Mouse (Mus musculus) adrenal gland, postnatal 25 days (tissue): ENCODE data around the gene Rnf169. TPM values are rescaled to one million over a fixed set of nuclear protein-coding genes. Genes with fewer than 3 reads are reported as not detected.
"Not testable (repeated sequence)": the region's sequence is repeated elsewhere in the genome, so short reads cannot be mapped to it uniquely, and the experiment has no call there.

Experiments used
- DNase-seq: peaks from one replicate; pipeline ENCODE4 v3.0.0; 2021; ENCODE audit warnings: mixed read lengths
- total RNA-seq: library from RNA; stranded (reverse); gene quantifications from 2 replicates; pipeline ENCODE4 v1.2.3, GENCODE M21; 2021

Rnf169 gene
- total RNA-seq, 1 experiment from 2014 or later = 19.8 TPM

DNA sequence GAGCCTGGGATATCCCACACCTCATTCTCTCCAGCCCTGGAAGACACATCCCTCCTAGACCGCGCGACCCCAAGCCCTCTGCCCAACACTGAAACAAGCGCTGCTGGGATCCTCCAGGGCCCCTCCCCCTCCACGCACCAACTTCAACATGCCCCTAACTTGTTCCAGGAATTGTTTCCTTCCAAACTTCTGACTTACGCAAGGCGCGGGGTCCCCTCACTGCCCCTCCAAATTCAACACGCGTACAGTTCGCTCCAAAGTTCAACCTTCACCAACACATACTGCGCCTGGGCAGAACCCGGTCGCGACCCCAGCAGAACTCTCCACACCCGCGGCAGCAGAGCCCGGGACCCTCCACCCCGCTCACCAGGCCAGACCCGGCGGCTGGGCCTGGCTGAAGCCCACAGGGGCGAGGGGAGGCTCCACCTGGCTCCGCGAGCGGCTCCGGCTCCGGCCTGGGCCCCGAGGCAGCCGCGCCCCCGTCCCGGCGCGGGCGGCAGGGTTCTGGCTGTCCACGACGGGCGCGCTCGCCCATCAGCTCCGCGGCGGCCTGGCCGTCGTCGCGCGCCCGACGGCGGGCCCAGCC lies 609 bp downstream of the Rnf169 start:
- peak; percentile 51 for DNase-seq

DNA sequence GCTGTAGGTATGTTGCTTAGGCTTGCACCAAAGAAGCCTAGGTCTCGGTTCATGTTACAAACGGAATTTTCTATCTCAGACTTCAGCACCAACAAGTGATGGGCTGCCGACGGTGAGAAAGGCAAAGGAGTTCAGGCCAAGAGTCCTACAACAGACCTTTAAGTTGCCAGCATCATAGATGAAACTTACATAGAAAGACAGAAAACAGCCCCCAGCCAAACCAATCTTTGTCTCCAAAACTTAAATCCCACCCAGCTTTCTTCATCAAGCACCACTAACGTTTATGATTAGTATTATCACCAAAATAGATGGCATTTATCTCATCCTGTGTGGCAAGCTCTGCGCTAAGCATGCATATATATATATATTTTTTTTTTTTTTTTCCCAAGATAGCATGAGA lies 1.2 kb downstream of the Rnf169 start:
- no peak for DNase-seq

DNA sequence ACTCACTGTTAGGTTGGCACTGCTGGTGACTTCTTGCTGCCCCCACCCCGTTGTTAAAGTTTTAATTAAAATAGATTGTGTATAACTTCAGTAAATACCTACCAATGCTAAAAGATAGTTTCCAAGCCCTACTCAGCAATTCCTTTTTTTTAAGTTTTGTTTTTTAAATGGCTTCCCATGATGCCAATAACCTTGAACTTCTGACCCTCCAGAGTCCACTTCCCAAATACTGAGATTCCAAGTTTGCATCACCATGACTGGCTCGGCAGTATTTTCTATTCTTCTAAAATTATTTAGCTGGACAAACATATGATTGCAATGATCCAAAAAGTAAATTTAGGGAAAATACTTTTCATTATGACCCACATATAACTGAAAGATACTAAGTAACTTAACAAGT lies 2.2 kb downstream of the Rnf169 start:
- no peak for DNase-seq

DNA sequence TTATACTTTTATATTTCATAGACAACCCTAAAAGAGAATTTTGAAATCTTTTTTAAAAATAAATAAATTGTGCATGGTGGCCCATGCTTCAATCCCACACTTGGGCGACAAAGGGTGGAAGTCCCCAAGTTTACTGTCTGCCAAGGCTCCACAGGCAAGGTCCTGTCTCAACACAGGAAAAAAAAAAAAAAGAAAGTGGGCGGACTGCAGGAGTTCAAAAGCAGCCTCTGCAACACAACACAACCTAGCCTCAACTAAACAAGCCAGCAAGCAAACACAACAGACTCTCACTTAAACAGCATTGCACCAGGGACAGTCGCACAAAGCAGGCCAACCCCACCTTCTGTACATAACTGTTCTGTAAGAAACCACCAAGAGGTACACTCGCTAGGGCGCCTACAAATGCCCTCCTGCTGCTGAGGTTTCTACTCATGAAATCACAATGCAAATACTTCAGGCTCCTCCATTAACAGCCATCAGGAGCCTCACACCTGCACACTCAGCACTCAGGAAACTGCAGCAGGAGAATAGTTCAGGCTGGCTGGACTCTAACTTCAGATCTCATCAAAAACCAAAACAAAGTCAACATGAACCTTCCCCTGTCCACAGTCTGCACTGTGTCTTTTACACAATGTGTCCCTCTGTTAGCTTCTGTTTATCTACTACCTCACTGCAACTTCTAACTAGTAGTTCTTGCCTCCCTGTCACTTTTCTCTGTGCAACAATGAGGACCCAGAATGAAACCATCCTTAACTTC lies 4.3 kb downstream of the Rnf169 start:
- no peak for DNase-seq

DNA sequence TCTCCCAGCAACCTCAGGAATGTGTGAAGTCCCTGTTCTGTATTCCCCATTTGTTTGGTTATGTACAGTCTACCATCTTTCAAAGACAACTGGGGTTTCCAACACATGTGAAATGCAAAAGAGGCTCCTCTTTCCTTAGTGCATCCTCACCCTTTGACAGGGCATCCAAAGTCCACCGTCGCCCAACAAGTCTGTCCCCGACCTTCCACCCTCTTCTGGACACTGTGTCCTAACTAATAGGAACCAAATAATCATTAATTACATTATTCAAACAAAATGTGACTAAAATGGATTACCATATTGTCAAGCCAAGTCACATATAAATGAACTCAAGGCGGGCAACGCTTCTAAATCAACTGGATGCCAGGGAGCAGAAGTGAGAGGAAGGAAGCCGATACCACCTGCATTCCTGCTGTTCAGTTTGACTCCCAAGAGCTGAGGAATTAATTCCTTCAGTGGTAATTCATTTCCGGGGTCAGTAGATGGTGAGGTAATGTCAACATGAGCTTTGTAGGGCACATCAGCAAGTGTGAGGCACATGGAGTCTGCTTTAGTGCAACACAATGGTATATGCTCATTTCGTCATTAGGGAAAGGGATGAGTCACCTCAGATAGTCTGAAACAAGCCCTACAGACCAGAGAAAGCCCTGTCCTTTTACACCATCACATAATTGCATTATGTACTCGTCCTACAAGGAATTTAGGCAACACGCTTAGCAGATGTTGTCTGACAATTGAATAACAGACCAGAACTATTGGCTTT lies 5.9 kb downstream of the Rnf169 start:
- DNase-seq = no peak

DNA sequence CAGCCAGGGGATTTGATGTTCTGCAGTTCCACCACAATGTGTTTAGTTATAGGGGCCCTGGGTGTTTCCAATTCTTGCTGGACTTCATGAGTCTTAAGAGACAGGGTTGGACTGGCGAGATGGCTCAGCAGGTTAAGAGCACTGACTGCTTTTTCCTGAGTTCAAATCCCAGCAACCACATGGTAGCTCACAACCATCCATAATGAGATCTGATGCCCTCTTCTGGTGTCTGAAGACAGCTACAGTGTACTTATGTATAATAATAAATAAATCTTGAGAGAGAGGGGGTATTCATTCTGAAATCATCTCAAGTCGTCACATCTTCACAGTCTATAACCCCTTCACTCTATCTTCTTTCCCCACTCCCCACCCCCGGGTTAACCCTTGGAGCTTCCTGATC lies 7.3 kb downstream of the Rnf169 start:
- not testable (repeated sequence) for DNase-seq

DNA sequence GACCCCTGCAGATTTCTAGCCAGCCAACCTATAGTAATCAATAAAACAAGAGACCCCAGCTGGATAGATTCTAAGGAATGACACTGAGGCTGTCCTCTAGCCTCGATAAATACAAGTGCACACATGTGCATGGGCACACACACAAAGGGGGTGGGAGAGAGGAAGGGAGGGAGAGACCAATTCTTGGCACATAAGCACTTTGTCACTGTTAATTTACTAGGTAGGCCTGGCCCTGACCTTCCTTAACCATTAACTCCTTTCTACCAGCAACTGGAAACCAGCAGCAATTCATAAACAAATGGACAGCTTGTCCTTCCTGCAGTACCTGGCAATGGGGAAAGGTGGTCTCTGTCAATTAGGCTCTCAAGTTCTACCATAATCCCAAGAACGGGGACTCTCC lies 8.3 kb downstream of the Rnf169 start:
- no peak for DNase-seq

DNA sequence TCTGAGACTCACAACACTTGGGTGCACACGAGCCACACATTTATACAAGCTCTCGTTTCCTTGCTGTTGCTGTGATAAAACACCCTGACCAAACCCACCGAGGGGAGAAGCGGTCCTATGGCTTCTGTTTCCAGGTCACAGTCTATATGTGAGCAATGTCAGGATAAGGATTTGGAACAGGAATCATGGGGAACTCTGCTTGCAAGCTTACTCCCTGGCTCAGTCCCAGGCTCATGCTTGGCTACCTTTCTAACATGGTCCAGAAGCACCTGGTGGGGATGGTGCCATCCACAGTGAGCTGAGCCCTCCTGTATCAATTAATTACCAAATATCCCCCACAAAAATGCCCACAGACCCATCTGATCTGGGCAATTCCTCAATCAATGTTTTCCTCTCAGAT lies 11.1 kb downstream of the Rnf169 start:
- DNase-seq = no peak

DNA sequence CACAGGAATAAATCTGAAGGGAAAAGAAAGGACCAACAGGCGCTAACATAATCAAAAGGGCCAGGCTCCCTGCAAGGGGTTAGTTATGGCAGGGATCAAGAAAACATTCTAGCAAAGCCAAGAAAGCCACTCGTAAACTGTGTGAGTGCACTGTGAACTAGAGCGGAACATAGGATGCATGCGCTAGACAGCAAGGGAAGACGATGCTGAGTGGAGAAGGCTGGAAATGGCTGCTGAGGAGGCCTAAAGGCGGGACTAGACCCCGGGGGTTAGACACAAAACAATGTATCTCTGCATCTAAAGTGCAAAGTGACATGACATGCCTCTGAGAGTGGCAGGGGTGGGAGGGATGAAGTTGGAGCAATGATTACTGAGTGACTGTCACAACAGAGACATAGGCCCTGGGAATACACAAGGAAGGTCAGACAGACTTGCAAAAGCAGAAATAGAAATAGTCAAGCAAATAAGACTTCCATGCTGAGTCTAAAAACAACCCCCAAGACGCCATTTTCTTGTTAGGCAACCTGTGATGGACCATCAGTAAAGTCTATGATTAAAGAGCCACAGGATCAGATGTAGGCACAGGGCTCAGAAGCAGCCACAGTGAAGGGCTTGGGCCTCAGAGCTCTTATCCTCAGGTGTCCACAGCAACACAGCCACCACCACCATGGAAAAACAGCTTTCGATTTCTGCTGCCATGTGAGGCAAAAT lies 14.1 kb downstream of the Rnf169 start:
- no peak for DNase-seq

DNA sequence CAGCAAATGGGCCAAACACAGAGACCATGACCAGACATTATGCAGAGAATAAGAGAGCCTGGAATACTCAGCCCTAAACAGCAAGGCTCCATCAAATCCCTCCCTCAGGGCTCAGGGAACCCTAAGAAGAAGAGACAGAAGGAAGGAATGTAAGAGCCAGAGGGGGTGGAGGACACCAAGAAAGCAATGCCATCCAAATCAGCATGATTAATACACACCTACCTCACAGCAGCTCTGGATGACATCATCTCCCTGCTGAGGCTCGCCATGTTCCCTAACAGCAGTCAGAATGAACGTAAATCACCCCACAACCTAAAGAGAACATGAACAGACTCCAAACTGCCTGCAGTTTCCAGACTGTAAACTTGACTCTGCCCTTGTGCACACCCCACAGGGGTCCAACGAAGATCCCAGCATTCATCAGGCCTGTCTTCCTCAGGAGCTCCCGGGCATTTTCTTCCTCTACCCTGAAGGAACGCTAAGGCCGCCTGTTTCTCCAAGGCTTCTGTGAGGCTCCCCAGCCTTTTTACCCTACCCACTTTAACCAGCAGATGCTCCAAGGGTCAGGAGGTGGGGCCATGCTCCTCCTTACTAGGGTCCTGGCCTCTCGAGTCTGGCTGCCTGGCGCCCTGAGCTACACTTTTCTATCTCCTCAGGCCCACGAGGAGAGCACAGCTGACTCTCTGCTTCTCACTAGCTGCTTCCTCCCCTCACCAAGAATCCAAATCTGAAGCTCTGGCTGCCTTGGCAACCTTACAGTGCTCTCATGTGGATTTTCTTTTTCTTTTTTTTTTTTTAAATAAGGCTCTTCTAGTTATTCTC lies 15.0 kb downstream of the Rnf169 start:
- DNase-seq = no peak

DNA sequence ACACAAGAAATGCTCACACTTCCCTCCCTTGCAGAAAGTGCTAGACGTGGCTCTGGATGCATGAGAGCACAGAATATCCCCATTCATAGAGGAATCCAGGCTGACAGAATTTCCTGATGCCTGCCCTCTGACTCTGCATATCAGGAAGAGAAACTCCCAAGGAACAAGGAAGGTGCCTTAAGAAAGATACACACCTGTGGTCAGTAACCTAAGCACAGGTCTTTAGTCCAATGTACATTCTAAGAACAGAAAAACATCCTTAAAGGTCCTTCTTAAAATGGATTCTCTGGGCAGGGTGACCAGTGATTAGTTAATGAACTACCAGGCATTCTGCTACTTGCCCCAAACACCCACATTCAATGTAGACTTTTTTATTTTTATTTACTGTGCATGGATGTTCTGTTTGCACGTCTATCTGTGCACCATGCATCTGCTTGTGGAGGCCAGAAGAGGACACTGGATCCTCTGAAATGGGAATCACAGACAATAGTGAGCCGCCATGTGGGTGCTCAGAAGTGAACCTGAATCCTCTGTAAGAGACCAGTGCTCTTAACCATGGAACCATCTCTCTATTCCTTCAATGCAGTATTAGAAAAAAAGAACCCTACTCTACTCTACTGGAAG lies 16.9 kb downstream of the Rnf169 start:
- DNase-seq = no peak

DNA sequence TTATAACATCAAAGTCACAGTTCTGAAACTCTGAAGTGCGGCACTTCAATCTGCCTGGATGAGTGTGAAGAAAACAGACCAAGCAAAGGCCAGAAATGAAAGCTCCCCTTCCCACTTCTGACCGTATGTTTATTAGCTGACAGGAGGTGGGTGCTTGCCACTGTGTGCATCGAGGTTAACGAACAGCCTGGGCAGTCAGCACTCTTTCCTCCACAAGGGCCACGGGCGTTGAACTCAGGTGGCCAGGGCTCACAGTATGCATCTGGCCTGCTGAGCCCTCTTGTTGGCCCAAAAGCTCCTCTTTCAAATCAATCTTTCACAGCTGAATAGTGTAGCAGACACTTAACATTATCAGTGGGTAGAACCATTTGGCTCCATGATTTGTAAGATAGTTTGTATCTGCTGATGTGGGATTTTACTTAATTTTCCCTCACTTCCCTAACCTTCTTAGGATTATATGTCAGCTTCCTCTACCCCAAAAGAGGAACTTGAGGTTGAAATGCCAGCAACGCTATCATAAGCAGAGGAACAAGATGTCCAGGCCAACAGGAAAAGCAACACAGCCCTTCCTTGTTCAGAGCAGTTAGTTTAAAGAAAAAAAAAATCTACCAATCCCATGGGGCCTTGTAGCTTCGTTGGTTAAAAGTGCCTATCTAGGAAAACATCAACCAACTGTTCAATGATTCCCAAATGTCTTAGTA lies 17.6 kb downstream of the Rnf169 start:
- no peak for DNase-seq

DNA sequence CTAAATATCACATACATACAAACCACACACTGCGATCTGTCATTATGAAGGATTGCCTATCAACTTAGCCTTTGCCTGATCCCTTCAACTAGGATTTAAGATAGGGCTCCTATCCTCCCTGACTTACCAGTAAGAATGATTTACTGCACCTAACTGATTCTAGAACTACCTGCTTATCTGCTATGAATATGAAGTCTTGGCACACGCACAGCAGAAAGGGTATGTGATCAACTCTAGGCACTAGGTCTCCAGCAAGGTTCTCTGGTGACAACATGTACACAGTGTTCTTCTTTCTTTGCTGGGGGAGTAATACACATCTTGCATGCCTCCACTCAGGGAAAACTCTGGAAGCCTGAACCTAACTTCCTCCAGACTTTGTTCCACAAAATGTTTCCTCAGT lies 18.7 kb downstream of the Rnf169 start:
- no peak for DNase-seq

DNA sequence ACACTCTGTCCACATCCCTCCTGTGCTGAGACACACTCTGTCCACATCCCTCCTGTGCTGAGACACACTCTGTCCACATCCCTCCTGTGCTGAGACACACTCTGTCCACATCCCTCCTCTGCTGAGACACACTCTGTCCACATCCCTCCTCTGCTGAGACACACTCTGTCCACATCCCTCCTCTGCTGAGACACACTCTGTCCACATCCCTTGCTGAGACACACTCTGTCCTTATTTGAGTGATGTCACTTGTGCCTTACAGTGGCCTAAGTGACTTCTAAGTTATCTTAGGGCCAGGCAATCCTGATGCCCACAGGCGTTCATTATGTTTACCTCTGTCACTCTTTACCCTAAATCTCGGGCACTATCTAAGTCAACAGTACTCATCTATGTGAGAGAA lies 19.7 kb downstream of the Rnf169 start:
- not testable (repeated sequence) for DNase-seq

DNA sequence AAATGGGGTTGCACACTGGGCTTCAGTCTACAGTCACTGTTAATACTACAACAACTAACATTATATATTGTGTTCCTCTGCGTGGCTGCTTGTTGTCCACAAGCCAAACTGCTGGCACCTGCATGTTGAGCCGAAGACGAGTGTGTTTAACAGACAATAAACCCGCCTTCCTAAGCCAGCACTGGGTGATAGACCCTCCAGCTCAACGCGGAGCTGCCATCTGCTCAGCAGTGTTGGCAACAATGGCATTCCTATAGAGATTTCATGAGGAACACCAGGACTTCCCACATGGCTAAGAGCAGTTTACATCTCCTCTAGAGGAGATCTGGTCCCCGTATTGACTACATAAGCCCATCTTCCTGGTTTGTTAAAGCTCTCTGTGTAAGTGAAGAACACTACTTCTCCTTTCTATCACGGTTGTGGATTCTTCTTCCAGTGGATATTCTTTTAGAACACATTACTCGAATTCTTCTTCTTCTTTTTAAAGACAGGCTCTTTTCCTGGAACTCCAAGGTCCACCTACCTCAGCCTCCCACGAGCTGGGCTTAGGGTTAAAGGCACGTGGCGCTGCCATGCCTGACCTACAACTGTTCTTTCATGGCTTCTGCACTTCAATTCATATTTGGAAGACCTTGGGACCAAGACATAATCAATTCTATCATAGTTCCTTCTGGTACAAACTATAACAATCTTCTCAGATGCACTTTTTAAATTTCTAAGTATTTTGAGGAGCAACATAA lies 22.9 kb downstream of the Rnf169 start:
- no peak for DNase-seq

DNA sequence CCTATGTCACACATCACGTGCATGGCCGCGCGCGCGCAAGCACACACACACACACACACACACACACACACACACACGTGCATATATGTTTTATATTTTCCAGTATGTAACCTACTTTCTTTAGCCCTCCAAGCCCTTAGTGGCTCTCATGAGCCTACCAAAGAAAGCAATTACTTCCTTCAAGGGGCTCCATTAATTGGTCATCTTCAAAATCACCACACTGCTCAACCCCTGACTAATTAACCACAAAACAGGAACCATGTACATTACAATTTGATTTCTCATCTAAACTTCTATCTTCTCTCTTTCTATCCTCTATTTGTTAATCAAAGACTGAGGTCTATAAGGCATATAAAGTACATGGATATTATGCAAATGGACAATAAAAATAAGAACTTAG lies 24.2 kb downstream of the Rnf169 start:
- DNase-seq = no peak

DNA sequence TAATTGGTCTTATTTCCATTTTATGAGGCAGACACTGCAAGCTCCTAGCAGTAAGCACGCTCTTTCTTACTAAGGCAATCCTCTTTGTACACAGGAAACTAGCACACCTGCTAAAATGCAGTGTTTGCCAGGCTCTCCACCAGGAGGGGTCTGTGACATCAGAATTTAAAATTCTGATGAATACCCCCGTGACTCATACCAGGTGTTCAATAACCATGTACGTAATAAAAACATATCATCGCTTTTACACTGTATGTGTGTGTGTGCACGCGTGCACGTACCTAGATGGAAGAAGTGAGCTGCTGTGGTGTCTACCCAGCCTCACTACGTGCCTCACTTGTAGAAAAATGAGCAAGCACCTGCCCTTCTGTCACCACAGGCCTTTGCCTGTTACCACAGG lies 26.0 kb downstream of the Rnf169 start:
- no peak for DNase-seq

DNA sequence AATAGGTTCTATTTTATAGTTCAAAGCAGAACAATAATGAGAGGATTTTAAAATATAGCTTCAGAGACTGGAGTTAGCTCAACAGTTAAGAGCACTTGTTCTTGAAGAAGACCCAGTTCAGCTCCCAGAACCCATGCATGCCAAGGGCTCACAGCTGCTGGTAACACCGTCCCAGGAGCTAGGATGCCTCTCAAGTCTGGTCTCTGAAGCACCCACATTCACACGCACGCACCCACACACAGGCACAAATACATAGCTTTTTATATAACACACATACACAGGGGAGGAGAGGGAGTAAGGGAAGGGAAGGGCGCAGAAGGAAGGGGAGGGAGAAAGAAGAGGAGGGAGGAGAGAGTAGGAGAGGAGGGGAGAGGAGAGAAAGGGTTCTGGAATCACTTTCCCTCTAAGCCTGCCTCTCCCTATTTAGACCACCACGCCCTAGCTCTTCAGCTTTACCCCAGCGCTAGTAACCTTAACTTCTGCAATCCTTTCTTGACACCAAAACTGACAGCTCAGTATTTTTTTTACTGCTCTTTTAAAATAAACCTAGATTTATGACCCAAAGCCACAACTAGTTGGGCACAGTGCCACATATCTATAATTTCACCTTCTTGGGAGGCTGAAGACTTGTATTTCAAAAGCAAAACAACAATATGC lies 26.7 kb downstream of the Rnf169 start:
- DNase-seq = no peak

DNA sequence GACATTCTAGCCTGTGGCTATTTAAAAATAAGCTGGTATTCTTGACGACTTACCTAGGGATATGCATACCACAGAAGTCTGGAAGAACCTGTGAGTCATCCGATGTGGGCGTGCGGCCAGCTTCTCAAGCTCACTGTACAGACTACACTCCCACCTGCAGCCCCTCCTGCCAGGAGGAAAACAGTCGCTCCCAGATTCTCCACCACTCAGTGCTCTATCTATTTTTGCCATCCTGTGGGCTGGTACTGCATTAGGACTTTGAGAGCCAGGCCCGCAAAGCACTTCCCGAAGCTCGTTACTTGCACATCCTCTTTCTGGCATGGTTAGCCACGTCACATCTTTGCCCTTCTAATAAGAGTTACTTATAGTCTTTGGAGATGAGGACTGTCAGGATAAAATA lies 32.9 kb downstream of the Rnf169 start:
- DNase-seq = peak; percentile 57

DNA sequence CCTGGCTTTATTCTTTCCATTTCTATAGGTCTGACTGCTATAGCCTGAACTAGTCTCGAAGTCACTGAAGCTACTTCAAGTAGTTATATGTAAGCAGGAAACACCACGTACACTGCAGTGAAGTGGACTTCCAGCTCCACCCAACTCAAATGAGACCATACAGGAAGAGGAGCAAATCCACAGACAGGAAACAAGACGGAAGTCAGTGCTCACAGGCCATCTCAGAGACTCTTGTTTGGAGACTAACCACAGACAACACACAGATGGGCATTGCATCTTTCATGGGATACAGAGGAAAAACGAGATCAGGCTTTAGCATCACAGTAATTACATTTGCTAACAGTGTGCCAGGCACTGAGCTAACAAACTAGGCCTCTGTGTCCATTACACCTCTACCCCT lies 33.9 kb downstream of the Rnf169 start:
- DNase-seq = no peak
